Mouse (Mus musculus) CH12.LX (cell line): ENCODE measurements around the gene Pxt1. TPM values are rescaled to one million over a fixed set of nuclear protein-coding genes. Genes with fewer than 3 reads are reported as not detected.

ENCODE experiments used
- DNase-seq: peaks from one replicate; pipeline ENCODE4 v3.0.0-alpha.2; 2013; ENCODE audit errors: extremely low read depth
- H3K27ac ChIP-seq: 2 replicates; pipeline ENCODE4 v1.5.1; 2012; ENCODE audit warnings: low read depth, mild to moderate bottlenecking, control low read depth, moderate library complexity; ENCODE audit not compliant: insufficient read depth
- H3K27me3 ChIP-seq: replicated peaks from 2 replicates; pipeline ENCODE3; 2012; ENCODE audit warnings: inconsistent platforms
- H3K36me3 ChIP-seq, 2 experiments: replicated peaks in 1 of 2; 2 replicates each; pipeline versions ENCODE3 to v1.6.1; 2012; ENCODE audit warnings: inconsistent platforms in 1 of 2, low read length in 1 of 2, mild to moderate bottlenecking in 1 of 2, mixed read lengths in 1 of 2, moderate library complexity in 1 of 2; ENCODE audit not compliant: control insufficient read depth in 1 of 2, insufficient read depth in 1 of 2
- H3K4me1 ChIP-seq, 2 experiments: 2 replicates each; pipeline ENCODE4 v1.6.1; 2012; ENCODE audit warnings: inconsistent platforms in 1 of 2, moderate library complexity in 1 of 2; ENCODE audit not compliant: insufficient read depth in 2 of 2, control insufficient read depth in 1 of 2
- H3K4me2 ChIP-seq: 2 replicates; pipeline ENCODE4 v1.6.1; 2012; ENCODE audit warnings: low read depth, mild to moderate bottlenecking, control low read depth; ENCODE audit not compliant: poor library complexity, insufficient read depth, severe bottlenecking
- H3K4me3 ChIP-seq, 3 experiments: fragments of 150-350 bp in 1 of 3; sonication (generic) in 1 of 3; replicated peaks in 1 of 3; 2 replicates each; pipeline versions ENCODE3 to v1.5.1; 2011 to 2012; ENCODE audit warnings: low read depth in 2 of 3, low read length in 2 of 3, mild to moderate bottlenecking in 2 of 3, moderate library complexity in 2 of 3, control low read depth in 1 of 3, improper control_type of control experiment in 1 of 3, inconsistent platforms in 1 of 3, mixed read lengths in 1 of 3; ENCODE audit not compliant: poor library complexity in 1 of 3
- H3K79me2 ChIP-seq: replicated peaks from 2 replicates; pipeline ENCODE4 v1.6.1; 2012; ENCODE audit warnings: mild to moderate bottlenecking, moderate library complexity; ENCODE audit not compliant: control insufficient read depth, poor library complexity, insufficient read depth, severe bottlenecking; ENCODE audit errors: extremely low read depth
- H3K9ac ChIP-seq: 2 replicates; pipeline ENCODE4 v1.6.1; 2012; ENCODE audit warnings: low read depth, mild to moderate bottlenecking, control low read depth, moderate library complexity; ENCODE audit not compliant: insufficient read depth
- H3K9me3 ChIP-seq: replicated peaks from 2 replicates; pipeline ENCODE3; 2012; ENCODE audit warnings: low read length, inconsistent platforms, mixed read lengths
- CHD2 ChIP-seq: IDR thresholded peaks from 2 replicates; pipeline ENCODE4 v1.6.1; 2011; ENCODE audit warnings: low read length, improper control_type of control experiment
- CTCF ChIP-seq, 2 experiments: IDR thresholded peaks in 1 of 2; conservative IDR thresholded peaks in 1 of 2; 2 replicates each; pipeline ENCODE4 v1.5.1; 2011 to 2012; ENCODE audit warnings: low read depth in 2 of 2, low read length in 2 of 2, improper control_type of control experiment in 1 of 2, inconsistent platforms in 1 of 2, mild to moderate bottlenecking in 1 of 2, moderate library complexity in 1 of 2
- E2F4 ChIP-seq: IDR thresholded peaks from 2 replicates; pipeline ENCODE4 v1.6.1; 2011; ENCODE audit warnings: low read depth, low read length, improper control_type of control experiment; ENCODE audit not compliant: insufficient replicate concordance
- ELF1 ChIP-seq: IDR thresholded peaks from 2 replicates; pipeline ENCODE4 v1.6.1; 2014; ENCODE audit warnings: low read depth, mild to moderate bottlenecking, inconsistent platforms, low read length, improper control_type of control experiment
- ETS1 ChIP-seq: conservative IDR thresholded peaks from 2 replicates; pipeline ENCODE4 v1.6.1; 2012; ENCODE audit warnings: low read depth, mild to moderate bottlenecking, inconsistent platforms, low read length, improper control_type of control experiment, moderate library complexity
- HCFC1 ChIP-seq: IDR thresholded peaks from 2 replicates; pipeline ENCODE4 v1.6.1; 2012; ENCODE audit warnings: low read depth, mild to moderate bottlenecking, inconsistent platforms, low read length, improper control_type of control experiment
- IRF4 ChIP-seq: IDR thresholded peaks from 2 replicates; pipeline ENCODE4 v1.6.1; 2014; ENCODE audit warnings: low read depth, mild to moderate bottlenecking, inconsistent platforms, low read length, improper control_type of control experiment
- JUN ChIP-seq: IDR thresholded peaks from 2 replicates; pipeline ENCODE4 v1.6.1; 2011; ENCODE audit warnings: low read depth, mild to moderate bottlenecking, low read length, improper control_type of control experiment, moderate library complexity; ENCODE audit not compliant: insufficient read depth
- JUND ChIP-seq: conservative IDR thresholded peaks from 2 replicates; pipeline ENCODE4 v1.6.1; 2011; ENCODE audit warnings: low read depth, low read length, improper control_type of control experiment
- KAT2A ChIP-seq: IDR thresholded peaks from 2 replicates; pipeline ENCODE4 v1.6.1; 2012; ENCODE audit warnings: low read length, improper control_type of control experiment, inconsistent platforms; ENCODE audit not compliant: insufficient replicate concordance
- MAFK ChIP-seq: IDR thresholded peaks from 2 replicates; pipeline ENCODE4 v1.6.1; 2011; ENCODE audit warnings: low read length, improper control_type of control experiment; ENCODE audit not compliant: insufficient replicate concordance
- MAX ChIP-seq: IDR thresholded peaks from 2 replicates; pipeline ENCODE4 v1.6.1; 2011; ENCODE audit warnings: low read length, improper control_type of control experiment
- MEF2A ChIP-seq: IDR thresholded peaks from 2 replicates; pipeline ENCODE4 v1.6.1; 2014; ENCODE audit warnings: low read depth, mild to moderate bottlenecking, inconsistent platforms, low read length, improper control_type of control experiment, borderline replicate concordance
- MYC ChIP-seq: IDR thresholded peaks from 2 replicates; pipeline ENCODE4 v1.6.1; 2011; ENCODE audit warnings: low read depth, mild to moderate bottlenecking, improper control_type of control experiment, low read length
- POLR2AphosphoS2 ChIP-seq: IDR thresholded peaks from 2 replicates; pipeline ENCODE4 v1.6.1; 2011; ENCODE audit warnings: low read depth, low read length, improper control_type of control experiment
- RCOR1 ChIP-seq: conservative IDR thresholded peaks from 2 replicates; pipeline ENCODE4 v1.6.1; 2012; ENCODE audit warnings: low read depth, mild to moderate bottlenecking, inconsistent platforms, low read length, improper control_type of control experiment
- SIN3A ChIP-seq: IDR thresholded peaks from 2 replicates; pipeline ENCODE4 v1.6.1; 2012; ENCODE audit warnings: low read length, improper control_type of control experiment, inconsistent platforms
- SMC3 ChIP-seq: IDR thresholded peaks from 2 replicates; pipeline ENCODE4 v1.6.1; 2011; ENCODE audit warnings: low read depth, low read length, improper control_type of control experiment
- USF1 ChIP-seq: IDR thresholded peaks from 2 replicates; pipeline ENCODE4 v1.6.1; 2014; ENCODE audit warnings: low read depth, mild to moderate bottlenecking, inconsistent platforms, low read length, improper control_type of control experiment
- USF2 ChIP-seq: conservative IDR thresholded peaks from 2 replicates; pipeline ENCODE4 v1.6.1; 2011; ENCODE audit warnings: low read depth, low read length, improper control_type of control experiment
- ZC3H11A ChIP-seq: IDR thresholded peaks from 2 replicates; pipeline ENCODE4 v1.6.1; 2012; ENCODE audit warnings: low read depth, mild to moderate bottlenecking, inconsistent platforms, low read length, improper control_type of control experiment
- ZKSCAN1 ChIP-seq: IDR thresholded peaks from 2 replicates; pipeline ENCODE4 v1.6.1; 2012; ENCODE audit warnings: low read depth, inconsistent platforms, low read length, improper control_type of control experiment, borderline replicate concordance
- ZMIZ1 ChIP-seq: IDR thresholded peaks from 2 replicates; pipeline ENCODE4 v1.6.1; 2012; ENCODE audit warnings: low read depth, mild to moderate bottlenecking, inconsistent platforms, low read length, improper control_type of control experiment
- dilution Hi-C: fragments of 300-500 bp; cut with MboI; formaldehyde crosslinking; loops from 2 replicates; pipeline ENCODE4 v1.14.3; 2020; ENCODE audit warnings: low sequenced_read_pairs; ENCODE audit not compliant: extremely low pct_unique_long_range_greater_than_20kb, extremely low pct_ligation_motif_present
- in situ Hi-C: fragments of 300-500 bp; cut with MboI; formaldehyde crosslinking; loops from 3 replicates; pipeline ENCODE4 v1.14.3; 2019; ENCODE audit warnings: low sequenced_read_pairs, low pct_ligation_motif_present, low pct_unique_long_range_greater_than_20kb, mixed read lengths
- polyA plus RNA-seq: library from polyadenylated mRNA; unstranded; fragments of >175 nt; gene quantifications from 2 replicates; pipeline ENCODE4 v1.2.1, GENCODE M21; 2012; ENCODE audit warnings: low read depth; ENCODE audit not compliant: insufficient read length
- total RNA-seq, 2 experiments: library from RNA; depleted of rRNA; stranded (reverse); fragments of 300-350 nt in 1 of 2; fragments of >200 nt in 1 of 2; gene quantifications; 2 replicates each; pipeline ENCODE4 v1.2.3; 2012 to 2014

Pxt1 gene
- total and polyA plus RNA-seq, 3 experiments: not detected

DNA sequence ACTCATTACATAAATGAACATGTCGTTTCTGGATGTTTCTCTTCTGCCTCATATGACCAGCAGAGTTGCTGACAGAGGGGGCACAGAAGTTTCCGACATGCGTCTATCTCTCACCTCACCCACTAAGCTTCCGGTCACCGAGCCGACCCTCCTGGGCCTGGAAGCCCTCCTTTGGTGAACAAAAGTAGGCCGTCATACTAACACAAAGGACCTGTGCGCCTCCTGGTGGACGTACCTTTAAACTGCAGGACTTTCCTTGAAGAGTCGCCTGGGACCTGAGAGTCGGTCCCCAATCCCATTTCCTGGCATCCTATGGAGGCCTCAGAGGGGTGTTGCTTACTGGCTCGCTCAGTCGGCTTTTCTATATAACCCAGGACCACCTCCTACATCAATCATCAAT lies 17.3 kb downstream of the Pxt1 start (continued):
- TF ChIP-seq USF2 (no peak), ELF1 (no peak), HCFC1 (no peak), RCOR1 (no peak), CTCF (conservative IDR thresholded peaks at IDR 0.05 in 1 of 2, IDR thresholded peaks at IDR 0.05 in 1 of 2; ENCODE audit: low read depth in 2 of 2, low read length in 2 of 2) (peak; percentile 77 to 95), ZMIZ1 (no peak), SMC3 (peak; percentile 95), MAFK (no peak), MYC (no peak), MAX (no peak), USF1 (no peak), E2F4 (no peak), CHD2 (0 out of 2 replicates have a peak, but pooled peaks have one; percentile 21), JUN (no peak)

DNA sequence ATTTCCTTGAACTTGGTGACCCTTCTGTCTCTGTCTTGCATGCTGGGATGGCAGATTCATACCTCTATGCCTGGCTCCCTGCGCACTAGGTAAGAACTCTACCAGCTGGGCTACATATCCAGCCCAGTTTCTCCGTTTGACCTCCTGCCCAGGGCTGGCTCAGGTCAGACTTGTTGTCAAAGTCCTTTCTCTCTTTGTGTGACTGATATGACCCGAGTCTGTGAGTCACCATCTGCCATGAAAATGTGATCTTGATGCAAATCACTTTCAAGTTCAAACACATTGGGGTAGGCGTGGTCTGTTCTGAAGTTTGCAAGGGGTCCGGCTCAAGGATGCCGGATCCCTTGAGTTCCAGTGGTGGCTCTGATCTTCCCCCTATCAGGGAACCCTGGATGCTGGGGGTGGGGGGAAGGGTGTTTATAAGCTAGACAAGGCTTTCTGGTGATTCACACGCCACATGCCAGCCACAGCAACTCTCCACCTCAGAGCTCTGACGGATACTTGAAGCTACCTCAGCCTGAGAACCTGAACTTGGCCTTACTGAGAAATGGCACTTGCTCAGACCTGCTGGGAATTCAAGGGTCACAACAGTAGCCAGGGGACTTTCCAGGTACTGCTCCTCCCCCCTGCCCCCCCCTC lies 18.6 kb downstream of the Pxt1 start:
- Histone ChIP-seq H3K4me2 (no peak overlapping the region), H3K27ac (peak overlapping the region; percentile 50), H3K79me2 (no peaks in the 10 kb centered on the region), H3K9me3 (no peaks in the 10 kb centered on the region), H3K27me3 (no peaks in the 10 kb centered on the region), H3K4me1 (peaks cover 11 to 23% of the 10 kb centered on the region in 2 experiments), H3K9ac (no peak overlapping the region), H3K4me3 (no peak overlapping the region), H3K36me3 (no peaks in the 10 kb centered on the region)
- TF ChIP-seq SMC3 (no peak), MEF2A (peak; percentile 66; the same call in 1 of the 2 replicates), KAT2A (no peak), IRF4 (peak; percentile 41; the same call in 1 of the 2 replicates), SIN3A (no peak), RCOR1 (no peak)
- in situ Hi-C loops: no loop called here
- DNase-seq: no peak
- dilution Hi-C loops: no loop called here

DNA sequence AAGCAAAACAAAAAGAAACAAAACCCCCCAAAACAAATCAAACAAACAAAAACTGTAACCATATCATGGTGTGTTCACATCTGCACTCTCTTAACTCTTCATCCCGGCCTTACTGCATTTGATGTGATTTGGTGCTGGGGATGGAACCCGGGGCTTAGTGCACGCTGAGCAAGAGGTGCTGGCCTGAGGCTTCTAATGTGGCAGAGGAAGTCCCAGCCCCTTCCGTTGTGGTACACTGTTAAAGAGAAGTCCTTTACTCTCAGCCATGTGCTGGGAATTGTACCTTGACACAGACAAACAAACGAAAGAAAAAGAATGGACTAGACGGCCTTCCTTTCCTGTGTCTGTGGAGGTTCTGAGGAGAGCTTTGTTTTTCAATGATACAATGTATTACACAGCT lies 21.5 kb downstream of the Pxt1 start:
- dilution Hi-C loops: no loop called here
- H3K27me3 ChIP-seq: no peaks in the 10 kb centered on the region
- no peak for DNase-seq
- no peak for TF ChIP-seq ETS1
- TF ChIP-seq ZC3H11A: no peak
- no peak for TF ChIP-seq JUN
- TF ChIP-seq ZKSCAN1: no peak
- no peak for TF ChIP-seq JUND
- no peak for TF ChIP-seq USF1
- TF ChIP-seq POLR2AphosphoS2: no peak
- no peak for TF ChIP-seq CHD2
- TF ChIP-seq SMC3: no peak
- no peaks in the 10 kb centered on the region for H3K36me3 ChIP-seq
- H3K9me3 ChIP-seq: no peaks in the 10 kb centered on the region
- no peak overlapping the region for H3K9ac ChIP-seq
- in situ Hi-C loops: no loop called here
- H3K4me1 ChIP-seq: peaks cover 11 to 23% of the 10 kb centered on the region in 2 experiments
- H3K4me2 ChIP-seq: no peak overlapping the region
- H3K79me2 ChIP-seq: no peaks in the 10 kb centered on the region
- no peak overlapping the region for H3K4me3 ChIP-seq
- no peak overlapping the region for H3K27ac ChIP-seq
